Mouse (Mus musculus) thymus, adult 2 months (tissue): ENCODE data around the gene Gabbr2.

Experiments used
- CTCF ChIP-seq: fragments of 200-500 bp; IDR thresholded peaks from 2 replicates; pipeline ENCODE4 v1.5.1; 2012; ENCODE audit warnings: mild to moderate bottlenecking, control low read depth, low read length, moderate library complexity, borderline replicate concordance; ENCODE audit not compliant: control insufficient read depth, poor library complexity, insufficient read depth; ENCODE audit errors: extremely low read depth
- POLR2A ChIP-seq: fragments of 200-500 bp; IDR thresholded peaks from 2 replicates; pipeline ENCODE4 v1.6.1; 2012; ENCODE audit warnings: mild to moderate bottlenecking, low read length, control low read depth, moderate library complexity; ENCODE audit not compliant: control insufficient read depth, poor library complexity, insufficient read depth; ENCODE audit errors: extremely low read depth

DNA sequence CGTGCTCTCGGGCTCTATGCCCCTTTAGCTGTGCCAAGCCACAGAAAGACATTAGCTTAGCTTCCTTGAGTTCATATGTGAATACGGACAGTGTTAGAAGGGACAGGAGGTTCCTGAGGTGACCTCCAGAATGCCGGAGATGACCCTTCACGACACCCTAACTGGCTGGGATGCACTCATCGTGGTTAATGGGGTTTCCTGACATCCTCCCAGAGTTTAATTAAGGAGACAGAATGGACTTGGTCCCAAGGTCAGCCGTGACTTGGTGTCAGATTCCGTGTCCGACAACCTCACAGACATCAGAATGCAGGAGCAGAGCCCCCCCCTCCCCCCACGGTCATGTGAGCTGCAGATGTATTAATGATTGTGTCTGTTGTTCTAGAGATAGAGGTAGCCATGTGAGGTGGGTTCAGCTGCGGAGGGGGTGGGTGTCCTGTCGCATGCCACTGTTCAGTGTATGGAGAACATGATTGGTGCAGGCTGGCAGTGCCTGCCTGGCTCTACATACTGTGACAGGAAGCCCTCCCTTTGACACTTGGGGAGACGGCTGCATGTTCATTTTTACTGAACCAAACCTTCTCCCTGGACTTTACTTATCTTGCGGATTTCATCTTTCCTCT is 303.4 kb downstream of the Gabbr2 start:
- TF ChIP-seq POLR2A (no peak), CTCF (no peak)
